Mouse (Mus musculus) liver, adult 2 months (tissue): ENCODE results near the gene Pgs1. TPM values are rescaled to one million over a fixed set of nuclear protein-coding genes. Genes with fewer than 3 reads are reported as not detected.

Experiments
- DNase-seq: peaks from one replicate; pipeline ENCODE4 v3.0.0-alpha.2; 2011; ENCODE audit warnings: low read depth, low spot score; ENCODE audit errors: extremely low read depth
- H3K27ac ChIP-seq: fragments of 200-500 bp; replicated peaks from 2 replicates; pipeline ENCODE4 v1.5.1; 2012; ENCODE audit warnings: low read depth, mild to moderate bottlenecking, control low read depth, inconsistent platforms, low read length; ENCODE audit not compliant: insufficient read depth
- H3K27me3 ChIP-seq: fragments of 200-500 bp; 2 replicates; pipeline ENCODE4 v1.6.1; 2012; ENCODE audit warnings: mild to moderate bottlenecking, moderate library complexity, low read length, inconsistent platforms; ENCODE audit not compliant: control insufficient read depth, insufficient read depth
- H3K36me3 ChIP-seq: fragments of 200-500 bp; 2 replicates; pipeline ENCODE4 v1.6.1; 2012; ENCODE audit warnings: low read length, inconsistent platforms; ENCODE audit not compliant: control insufficient read depth, insufficient read depth
- H3K4me1 ChIP-seq: fragments of 200-500 bp; 2 replicates; pipeline ENCODE4 v1.6.1; 2011; ENCODE audit warnings: low read length; ENCODE audit not compliant: control insufficient read depth, insufficient read depth
- H3K4me3 ChIP-seq: fragments of 200-500 bp; 2 replicates; pipeline ENCODE4 v1.5.1; 2011; ENCODE audit warnings: low read depth, mild to moderate bottlenecking, control low read depth, low read length, moderate library complexity; ENCODE audit not compliant: insufficient read depth
- H3K79me2 ChIP-seq: fragments of 200-500 bp; 2 replicates; pipeline ENCODE4 v1.6.1; 2012; ENCODE audit warnings: inconsistent platforms, mild to moderate bottlenecking, low read length, moderate library complexity; ENCODE audit not compliant: control insufficient read depth, insufficient read depth
- H3K9ac ChIP-seq: fragments of 200-500 bp; 2 replicates; pipeline ENCODE4 v1.6.1; 2012; ENCODE audit warnings: low read depth, mild to moderate bottlenecking, control low read depth, inconsistent platforms, low read length
- CTCF ChIP-seq: fragments of 200-500 bp; IDR thresholded peaks from 2 replicates; pipeline ENCODE4 v1.5.1; 2011; ENCODE audit warnings: low read depth, low read length, control low read depth
- POLR2A ChIP-seq: fragments of 200-500 bp; IDR thresholded peaks from 2 replicates; pipeline ENCODE4 v1.6.1; 2011; ENCODE audit warnings: low read length, control low read depth; ENCODE audit not compliant: insufficient read depth; ENCODE audit errors: extremely low read depth
- WGBS: fragments of 180-500 bp; shearing (Covaris S2); methylation state at CpG from one replicate; pipeline ENCODE4 v1.1.7; 2018; 5-methylcytosine and 5-hydroxymethylcytosine counted together
- polyA plus RNA-seq: library from polyadenylated mRNA; depleted of rRNA; stranded (reverse); fragments of >200 nt; gene quantifications from 2 replicates; pipeline ENCODE4 v1.2.3, GENCODE M21; 2012
- total RNA-seq: library from RNA; depleted of rRNA; stranded (reverse); fragments of >200 nt; gene quantifications from 2 replicates; pipeline ENCODE4 v1.2.3, GENCODE M21; 2014

Gene Pgs1
- total and polyA plus RNA-seq, 2 experiments = 4.7 to 22.1 TPM

- no peak overlapping the region for H3K4me3 ChIP-seq
- peaks cover 61% of the 10 kb centered on the region for H3K79me2 ChIP-seq
- no peak overlapping the region for H3K9ac ChIP-seq
- peaks cover 18% of the 10 kb centered on the region for H3K4me1 ChIP-seq
- TF ChIP-seq POLR2A (no peak), CTCF (no peak)
- H3K27me3 ChIP-seq = no peaks in the 10 kb centered on the region
- WGBS = 38% methylated on average over 9 of the region's 9 CpGs
- DNase-seq = no peak
- H3K27ac ChIP-seq = no peak overlapping the region
- H3K36me3 ChIP-seq = no peaks in the 10 kb centered on the region
Observed at GRCm38 (mm10) chr11:117994250-117995057, 8.4 kb downstream of the Pgs1 start.

- H3K9ac ChIP-seq = no peak overlapping the region
- TF ChIP-seq POLR2A (no peak), CTCF (no peak)
- no peaks in the 10 kb centered on the region for H3K27me3 ChIP-seq
- no peak for DNase-seq
- H3K36me3 ChIP-seq = no peaks in the 10 kb centered on the region
- H3K4me1 ChIP-seq = peaks cover 18% of the 10 kb centered on the region
- H3K27ac ChIP-seq = no peak overlapping the region
- H3K4me3 ChIP-seq = no peak overlapping the region
- WGBS = 63% methylated on average over 2 of the region's 2 CpGs
- peaks cover 54% of the 10 kb centered on the region for H3K79me2 ChIP-seq
Observed at GRCm38 (mm10) chr11:117995255-117995654, 9.2 kb downstream of the Pgs1 start.

- 80% methylated on average over 3 of the region's 3 CpGs for WGBS
- no peak overlapping the region for H3K9ac ChIP-seq
- peaks cover 18% of the 10 kb centered on the region for H3K4me1 ChIP-seq
- H3K79me2 ChIP-seq = peaks cover 51% of the 10 kb centered on the region
- no peak for DNase-seq
- no peak overlapping the region for H3K27ac ChIP-seq
- no peaks in the 10 kb centered on the region for H3K27me3 ChIP-seq
- no peak overlapping the region for H3K4me3 ChIP-seq
- no peak for TF ChIP-seq CTCF
- no peak for TF ChIP-seq POLR2A
- H3K36me3 ChIP-seq = 0 out of 2 replicates have a peak, but pooled peaks cover 2% of the 10 kb centered on the region
Observed at GRCm38 (mm10) chr11:117995661-117996060, 9.6 kb downstream of the Pgs1 start.

- no peaks in the 10 kb centered on the region for H3K27me3 ChIP-seq
- no peak for DNase-seq
- H3K9ac ChIP-seq = no peak overlapping the region
- H3K4me3 ChIP-seq = no peak overlapping the region
- H3K79me2 ChIP-seq = peaks cover 53% of the 10 kb centered on the region
- WGBS = 89% methylated on average over 3 of the region's 3 CpGs
- TF ChIP-seq CTCF = no peak
- no peak for TF ChIP-seq POLR2A
- H3K27ac ChIP-seq = no peak overlapping the region
- H3K36me3 ChIP-seq = peaks cover 3% of the 10 kb centered on the region; the same call in 1 of the 2 replicates
- peaks cover 18% of the 10 kb centered on the region for H3K4me1 ChIP-seq
Observed at GRCm38 (mm10) chr11:117996066-117996465, 10.0 kb downstream of the Pgs1 start.

GRCm38 (mm10) chr11:117997085-117997484 lies 11.0 kb downstream of the Pgs1 start:
- Histone ChIP-seq H3K36me3 (peaks cover 9% of the 10 kb centered on the region; the same call in 1 of the 2 replicates), H3K27me3 (no peaks in the 10 kb centered on the region), H3K4me1 (peaks cover 18% of the 10 kb centered on the region), H3K9ac (no peak overlapping the region), H3K4me3 (no peak overlapping the region), H3K79me2 (peaks cover 53% of the 10 kb centered on the region), H3K27ac (no peak overlapping the region)
- no peak for DNase-seq
- TF ChIP-seq POLR2A = no peak
- no peak for TF ChIP-seq CTCF
- WGBS = 85% methylated on average over 2 of the region's 2 CpGs

- Histone ChIP-seq H3K4me1 (peaks cover 12% of the 10 kb centered on the region), H3K27ac (no peak overlapping the region), H3K9ac (no peak overlapping the region), H3K4me3 (no peak overlapping the region), H3K79me2 (peaks cover 43% of the 10 kb centered on the region), H3K27me3 (no peaks in the 10 kb centered on the region), H3K36me3 (peaks cover 10% of the 10 kb centered on the region; the same call in 1 of the 2 replicates)
- no peak for DNase-seq
- 97% methylated on average over 4 of the region's 4 CpGs for WGBS
- TF ChIP-seq CTCF = no peak
- TF ChIP-seq POLR2A = no peak
Observed at GRCm38 (mm10) chr11:117998356-117998755, 12.3 kb downstream of the Pgs1 start.
